Mouse (Mus musculus): ENCODE data around the gene Dgkb. TPM values are rescaled to one million over a fixed set of nuclear protein-coding genes. Genes with fewer than 3 reads are reported as not detected.

Gene Dgkb
- polyA plus RNA-seq, 2 experiments: 0.03 TPM; not detected in 1

DNA sequence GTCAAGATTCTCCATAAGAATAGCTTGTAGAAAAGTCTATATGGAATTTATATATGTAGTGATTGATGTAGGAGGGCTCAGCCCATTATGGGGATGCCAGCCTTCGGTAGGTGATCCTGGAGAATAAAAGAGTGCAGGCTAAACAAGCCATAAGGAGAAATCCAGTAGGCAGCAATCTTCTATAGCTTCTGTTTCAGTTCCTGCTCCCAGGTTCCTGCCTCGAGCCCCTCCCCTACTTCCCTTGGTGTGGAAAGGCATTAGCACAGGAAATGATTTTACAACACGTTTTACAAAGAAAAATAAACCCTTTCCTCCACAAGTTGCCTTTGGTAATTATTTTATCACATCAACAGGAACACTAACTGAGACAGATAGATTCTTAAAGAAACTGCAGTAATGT is 850.7 kb downstream of the Dgkb start:
- Histone ChIP-seq H3K4me3 (ENCODE audit: insufficient read depth in 1 of 2, low read depth in 2 of 2, low read length in 2 of 2) (no peak overlapping the region), H3K27ac (no peak overlapping the region)
- 23% methylated on average over 3 of the region's 3 CpGs for WGBS (ENCODE audit: insufficient replicate concordance)

More for the DNA sequence above, 850.7 kb downstream of the Dgkb start:
- Histone ChIP-seq H3K4me2 (ENCODE audit: low read depth) (no peak overlapping the region), H3K27me3 (ENCODE audit: control insufficient read depth, insufficient read depth, low read length) (no peaks in the 10 kb centered on the region), H3K9me3 (ENCODE audit: control insufficient read depth, low read length) (no peaks in the 10 kb centered on the region), H3K36me3 (replicated peaks; ENCODE audit: control insufficient read depth, insufficient read depth, low read depth) (no peaks in the 10 kb centered on the region), H3K9ac (replicated peaks) (no peak overlapping the region), H3K4me1 (replicated peaks; ENCODE audit: control insufficient read depth in 2 of 2, insufficient read depth in 2 of 2, low read length in 1 of 2) (no peaks in the 10 kb centered on the region)
- TF ChIP-seq EP300 (IDR thresholded peaks at IDR 0.05; ENCODE audit: low read depth): no peak
- no peak for TF ChIP-seq CTCF (IDR thresholded peaks at IDR 0.05; ENCODE audit: low read depth)
- ATAC-seq (ENCODE audit: insufficient read depth): no peak
- no peak for DNase-seq (ENCODE audit: low read depth in 3 of 3, low spot score in 3 of 3)

Data from liver, embryonic 14.5 days (tissue).